Mouse (Mus musculus): ENCODE measurements around the gene Nrxn1.

DNA sequence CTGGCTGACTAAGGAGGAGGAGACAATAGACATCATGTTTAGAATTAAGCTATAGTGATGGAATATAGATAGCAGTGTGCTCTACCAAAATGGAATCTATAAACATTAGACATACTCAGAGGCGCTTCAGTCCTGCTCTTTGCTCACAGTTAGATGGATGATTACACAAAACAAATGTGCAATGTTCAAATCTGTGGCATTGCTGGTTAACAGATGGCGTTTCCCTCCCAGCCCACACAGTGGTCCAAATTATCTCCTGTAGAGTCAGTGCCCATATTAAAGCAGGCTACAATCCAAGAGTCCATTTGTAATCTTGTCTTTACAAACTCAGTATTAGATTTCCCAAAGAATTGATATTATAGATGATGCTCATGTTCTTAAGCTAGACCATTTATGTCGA, 666.9 kb downstream of the Nrxn1 start:
- TF ChIP-seq CTCF (IDR thresholded peaks at IDR 0.05; ENCODE audit: low read depth, low read length) (no peak), POLR2A (IDR thresholded peaks at IDR 0.05; ENCODE audit: extremely low read depth, insufficient read depth, low read length) (no peak)
